Mouse (Mus musculus) adrenal gland, postnatal 14 days (tissue): ENCODE data around the gene Cenpi. TPM values are rescaled to one million over a fixed set of nuclear protein-coding genes. Genes with fewer than 3 reads are reported as not detected.
A peak's percentile ranks its signal among the peaks of the same experiment; 100 is the strongest.

Experiments used
- DNase-seq: peaks from one replicate; pipeline ENCODE4 v3.0.0; 2021; ENCODE audit warnings: mixed read lengths
- total RNA-seq: library from RNA; stranded (reverse); gene quantifications from 2 replicates; pipeline ENCODE4 v1.2.3, GENCODE M21; 2021

Cenpi gene
- total RNA-seq, 1 experiment from 2014 or later: 7.6 TPM

GRCm38 (mm10) chrX:134362156-134362555, 54.3 kb downstream of the Cenpi start:
- no peak for DNase-seq

DNA sequence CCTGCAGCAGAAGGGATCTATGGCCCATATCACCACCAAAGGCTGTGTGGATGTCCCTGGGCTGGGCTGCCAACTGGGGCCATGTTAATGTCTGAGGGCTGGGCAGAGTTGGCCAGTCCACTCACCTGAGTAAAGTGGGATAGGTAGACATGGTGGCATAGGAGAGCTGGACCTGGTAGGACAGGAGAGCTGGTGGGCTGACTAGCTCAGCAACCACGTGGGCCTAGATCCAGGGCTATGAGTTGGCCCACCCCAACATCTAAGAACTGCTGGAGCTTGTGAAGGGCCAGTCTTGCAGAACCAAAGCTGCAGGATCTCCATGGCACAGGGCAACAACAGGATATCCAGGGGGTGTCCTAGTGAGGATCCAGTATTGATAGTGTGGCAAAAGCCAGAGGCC, 57.5 kb downstream of the Cenpi start:
- DNase-seq: no peak

DNA sequence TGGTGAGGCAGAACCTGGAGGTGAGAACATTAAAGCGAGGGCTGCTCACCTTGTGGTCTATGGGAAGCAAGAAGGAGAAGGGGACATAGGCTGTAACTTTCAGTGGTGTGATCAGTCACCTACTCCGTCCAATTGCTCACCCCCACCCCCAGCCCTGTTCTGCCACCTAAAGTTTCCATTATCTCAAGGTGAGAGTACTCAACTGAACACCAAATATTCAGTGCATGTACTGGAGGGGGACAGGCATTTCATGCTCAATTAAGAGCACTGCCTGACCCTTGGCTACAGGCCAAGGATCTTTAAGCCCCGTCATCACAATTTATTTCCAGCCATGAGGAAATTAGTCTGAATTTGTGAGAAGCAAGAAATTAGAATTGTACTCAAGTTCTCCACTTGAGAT, 58.7 kb downstream of the Cenpi start:
- no peak for DNase-seq

DNA sequence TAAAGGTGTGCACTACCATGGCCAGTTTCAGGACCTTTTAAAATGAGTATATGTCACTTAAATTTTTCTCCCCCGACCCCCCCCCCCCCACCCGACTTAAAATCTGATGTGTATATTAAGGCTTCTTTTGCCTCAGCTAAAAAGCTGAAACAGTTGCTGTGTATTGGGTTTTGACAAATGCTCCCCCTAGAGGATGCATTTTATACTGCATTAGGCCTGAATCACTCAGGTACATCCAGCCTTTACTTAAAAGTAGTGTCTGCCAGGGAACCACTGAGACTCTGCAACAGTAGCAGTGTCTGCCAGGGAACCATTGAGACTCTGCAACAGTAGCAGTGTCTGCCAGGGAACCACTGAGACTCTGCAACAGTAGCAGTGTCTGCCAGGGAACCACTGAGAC, 63.4 kb downstream of the Cenpi start:
- DNase-seq: no peak

DNA sequence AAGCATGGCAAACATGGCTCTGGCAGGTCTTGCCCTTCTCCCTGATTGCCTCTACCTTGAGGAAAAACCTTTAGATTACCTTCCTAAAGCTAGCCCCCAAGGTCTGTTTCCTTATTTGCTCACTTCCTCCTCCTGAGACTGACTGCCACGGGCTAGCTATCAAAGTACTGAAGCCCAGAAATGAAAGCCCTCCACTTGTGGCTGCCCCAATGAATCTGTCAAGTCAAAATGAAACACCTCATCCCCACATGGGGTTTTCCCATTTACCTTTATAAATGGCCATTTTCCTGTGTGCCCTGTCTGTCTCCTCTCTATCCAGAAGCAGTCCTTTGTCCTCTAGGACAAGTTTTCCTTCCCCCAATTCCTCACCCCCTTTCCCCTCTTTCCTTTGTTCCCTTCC, 66.3 kb downstream of the Cenpi start:
- DNase-seq: no peak

DNA sequence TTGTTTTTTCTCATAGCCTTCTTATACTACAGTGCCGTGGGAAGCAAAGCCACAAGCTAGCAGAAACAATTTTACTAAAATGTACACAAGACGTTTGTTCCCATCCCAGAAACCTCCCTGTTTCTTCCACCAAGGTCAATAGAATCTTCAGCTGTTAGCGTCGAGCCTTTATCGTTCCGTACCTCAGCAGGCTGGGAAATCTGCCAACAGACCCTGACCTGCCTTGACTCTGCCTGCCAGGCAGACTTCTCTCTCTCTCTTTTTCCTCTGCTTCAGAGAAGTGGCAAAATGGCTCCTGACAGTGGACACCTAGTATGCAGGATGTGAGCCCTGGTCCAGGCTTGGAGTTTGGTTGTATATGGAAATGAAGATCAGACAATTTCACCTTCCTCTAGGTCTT, 77.0 kb downstream of the Cenpi start:
- peak; percentile 21 for DNase-seq

GRCm38 (mm10) chrX:134398972-134399371, 91.1 kb downstream of the Cenpi start:
- no peak for DNase-seq

DNA sequence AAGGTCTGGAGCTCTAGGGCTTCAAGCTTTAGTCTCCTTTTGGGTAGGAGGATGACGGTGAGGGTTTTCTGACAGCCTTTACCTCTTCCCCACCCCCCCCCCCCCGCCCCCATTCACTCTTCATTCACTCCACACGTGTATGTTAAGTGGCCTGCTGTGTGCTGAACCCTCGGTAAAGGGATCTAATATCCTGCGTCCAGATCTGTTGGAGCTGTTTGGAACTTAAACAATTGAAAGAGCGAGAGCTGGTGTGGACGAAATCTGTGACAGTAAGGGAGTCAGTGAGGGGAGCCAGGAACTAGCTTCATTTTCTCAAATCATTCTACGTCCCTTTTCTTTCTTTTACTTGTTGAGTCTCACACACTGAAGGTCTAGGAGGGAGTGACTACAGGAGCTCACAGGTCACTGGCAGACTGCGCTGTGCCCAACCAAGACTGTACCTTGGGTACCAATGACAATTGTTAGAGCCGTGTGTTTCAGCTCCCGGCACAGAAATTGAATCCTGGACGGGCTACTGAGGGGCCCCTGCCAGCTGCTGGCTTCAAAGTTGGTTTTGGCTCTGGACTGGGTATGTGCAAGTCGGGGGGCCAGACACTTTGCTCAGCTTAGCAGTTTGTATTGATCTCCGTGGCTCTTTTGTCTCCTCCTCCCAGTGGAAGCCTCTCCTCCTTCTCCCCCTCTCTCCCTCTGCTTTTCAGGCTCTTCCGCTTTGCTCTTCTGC, 96.1 kb downstream of the Cenpi start, which contains the start of gene Drp2:
TSS of gene Drp2 (plus strand) at position 689 of the 721 bp plus-strand sequence.
- peak; percentile 4 for DNase-seq

DNA sequence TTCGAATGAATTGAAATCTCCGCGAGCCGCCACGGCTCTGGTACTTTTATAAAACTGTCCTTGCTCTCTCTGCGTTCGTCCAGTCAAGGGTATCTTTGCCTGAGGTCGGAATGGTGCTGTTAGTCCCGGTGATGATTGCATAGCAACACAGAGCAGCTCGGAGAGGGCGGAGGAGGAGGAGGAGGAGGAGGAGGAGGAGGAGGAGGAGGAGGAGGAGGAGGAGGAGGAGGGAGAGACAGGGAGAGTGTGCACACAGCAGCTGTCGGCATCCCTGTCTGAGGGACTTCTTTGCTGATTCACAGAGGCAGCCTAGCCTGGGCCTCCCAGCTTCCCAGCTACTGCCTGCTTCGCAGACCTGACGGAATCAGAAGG, 96.7 kb downstream of the Cenpi start:
- DNase-seq: peak; percentile 8

GRCm38 (mm10) chrX:134409354-134409900, 101.5 kb downstream of the Cenpi start:
- DNase-seq: no peak

- no peak for DNase-seq
These were observed 104.2 kb downstream of the Cenpi start for GRCm38 (mm10) chrX:134412096-134412495.

Other genes starting within 250 kb of the Cenpi start
- 49.1 and 50.2 TPM in 2 replicates for gene Cstf2, start 248.9 kb upstream of the Cenpi start, total RNA-seq
- 1.2 and 2.3 TPM in 2 replicates for gene Xkrx, start 146.0 kb upstream of the Cenpi start, total RNA-seq
- gene Arl13a, start 120.6 kb upstream of the Cenpi start, total RNA-seq: not detected in 2 replicates
- 0.67 and 0.68 TPM in 2 replicates for gene Nox1, start 86.1 kb upstream of the Cenpi start, total RNA-seq
- 41.4 and 43.2 TPM in 2 replicates for gene Trmt2b, start 31.1 kb upstream of the Cenpi start, total RNA-seq
- gene Tmem35a, start 12.9 kb upstream of the Cenpi start, total RNA-seq: 170 and 191 TPM in 2 replicates
- 0.41 and 0.53 TPM in 2 replicates for gene Drp2, start 96.5 kb downstream of the Cenpi start, total RNA-seq
- gene Taf7l, start 168.4 kb downstream of the Cenpi start, total RNA-seq: not detected in 2 replicates
- 52.4 and 53.2 TPM in 2 replicates for gene Timm8a1, start 233.8 kb downstream of the Cenpi start, total RNA-seq